Mouse (Mus musculus) MEL (cell line): ENCODE measurements around the gene Ociad2. TPM values are rescaled to one million over a fixed set of nuclear protein-coding genes. Genes with fewer than 3 reads are reported as not detected.

Source experiments
- DNase-seq: peaks from one replicate; pipeline ENCODE4 v3.0.0; 2011; ENCODE audit warnings: low read depth, low spot score
- H3K27ac ChIP-seq: 2 replicates; pipeline ENCODE4 v1.5.1; 2012; ENCODE audit warnings: low read depth, mild to moderate bottlenecking, control low read depth, low read length, moderate library complexity; ENCODE audit not compliant: control insufficient read depth
- H3K27me3 ChIP-seq, 2 experiments: fragments of 150-350 bp in 1 of 2; sonication (generic) in 1 of 2; 2 replicates each; pipeline ENCODE4 v1.6.1; 2012; ENCODE audit warnings: low read length in 2 of 2, mild to moderate bottlenecking in 2 of 2, improper control_type of control experiment in 1 of 2, moderate library complexity in 1 of 2; ENCODE audit not compliant: insufficient read depth in 2 of 2, control insufficient read depth in 1 of 2
- H3K36me3 ChIP-seq, 2 experiments: 2 replicates each; pipeline ENCODE4 v1.6.1; 2012 to 2014; ENCODE audit warnings: low read length in 2 of 2, improper control_type of control experiment in 1 of 2, inconsistent platforms in 1 of 2, mild to moderate bottlenecking in 1 of 2; ENCODE audit not compliant: insufficient read depth in 2 of 2, control insufficient read depth in 1 of 2
- H3K4me1 ChIP-seq, 2 experiments: fragments of 150-350 bp in 1 of 2; sonication (generic) in 1 of 2; 2 replicates each; pipeline ENCODE4 v1.6.1; 2012; ENCODE audit warnings: low read length in 2 of 2, improper control_type of control experiment in 1 of 2, mild to moderate bottlenecking in 1 of 2; ENCODE audit not compliant: insufficient read depth in 2 of 2, control insufficient read depth in 1 of 2
- H3K4me3 ChIP-seq, 2 experiments: fragments of 150-350 bp in 1 of 2; sonication (generic) in 1 of 2; 2 replicates each; pipeline ENCODE4 v1.5.1; 2012; ENCODE audit warnings: low read depth in 2 of 2, low read length in 2 of 2, mild to moderate bottlenecking in 2 of 2, moderate library complexity in 2 of 2, control low read depth in 1 of 2, improper control_type of control experiment in 1 of 2; ENCODE audit not compliant: control insufficient read depth in 1 of 2, insufficient read depth in 1 of 2
- H3K79me2 ChIP-seq: 2 replicates; pipeline ENCODE4 v1.6.1; 2012; ENCODE audit warnings: mild to moderate bottlenecking, low read length, moderate library complexity; ENCODE audit not compliant: control insufficient read depth, poor library complexity, insufficient read depth
- H3K9ac ChIP-seq: 2 replicates; pipeline ENCODE4 v1.6.1; 2012; ENCODE audit warnings: low read depth, mild to moderate bottlenecking, control low read depth, low read length, moderate library complexity; ENCODE audit not compliant: control insufficient read depth, poor library complexity, severe bottlenecking
- H3K9me3 ChIP-seq: fragments of 150-350 bp; sonication (generic); replicated peaks from 2 replicates; pipeline ENCODE4 v1.6.1; 2012; ENCODE audit warnings: mild to moderate bottlenecking, low read length, improper control_type of control experiment, moderate library complexity; ENCODE audit not compliant: insufficient read depth
- BHLHE40 ChIP-seq: IDR thresholded peaks from 2 replicates; pipeline ENCODE4 v1.6.1; 2012; ENCODE audit warnings: low read depth, mild to moderate bottlenecking, inconsistent platforms, low read length, improper control_type of control experiment, borderline replicate concordance
- CTCF ChIP-seq, 3 experiments: IDR thresholded peaks in 2 of 3; conservative IDR thresholded peaks in 1 of 3; 2 replicates each; pipeline ENCODE4 v1.5.1; 2011 to 2012; ENCODE audit warnings: low read length in 3 of 3, low read depth in 2 of 3, mild to moderate bottlenecking in 2 of 3, improper control_type of control experiment in 1 of 3, inconsistent platforms in 1 of 3, mixed read lengths in 1 of 3, moderate library complexity in 1 of 3; ENCODE audit not compliant: control insufficient read depth in 1 of 3, insufficient read depth in 1 of 3, poor library complexity in 1 of 3, severe bottlenecking in 1 of 3
- E2F4 ChIP-seq: IDR thresholded peaks from 2 replicates; pipeline ENCODE4 v1.6.1; 2011; ENCODE audit warnings: low read depth, low read length, improper control_type of control experiment, borderline replicate concordance
- EP300 ChIP-seq, 2 experiments: IDR thresholded peaks; 2 replicates each; pipeline ENCODE4 v1.6.1; 2011; ENCODE audit warnings: improper control_type of control experiment in 2 of 2, low read length in 2 of 2, low read depth in 1 of 2, mild to moderate bottlenecking in 1 of 2
- ETS1 ChIP-seq: IDR thresholded peaks from 2 replicates; pipeline ENCODE4 v1.6.1; 2012; ENCODE audit warnings: low read depth, mild to moderate bottlenecking, inconsistent platforms, low read length, improper control_type of control experiment, moderate library complexity
- GATA1 ChIP-seq: IDR thresholded peaks from 2 replicates; pipeline ENCODE4 v1.6.1; 2011; ENCODE audit warnings: low read depth, low read length, improper control_type of control experiment
- JUND ChIP-seq: IDR thresholded peaks from 2 replicates; pipeline ENCODE4 v1.6.1; 2011; ENCODE audit warnings: low read depth, mild to moderate bottlenecking, improper control_type of control experiment, low read length
- KAT2A ChIP-seq: conservative IDR thresholded peaks from 2 replicates; pipeline ENCODE4 v1.6.1; 2012; ENCODE audit warnings: low read depth, low read length, improper control_type of control experiment, inconsistent platforms
- MAFK ChIP-seq: IDR thresholded peaks from 2 replicates; pipeline ENCODE4 v1.6.1; 2011; ENCODE audit warnings: low read depth, mild to moderate bottlenecking, low read length, improper control_type of control experiment, borderline replicate concordance
- MAZ ChIP-seq: IDR thresholded peaks from 2 replicates; pipeline ENCODE4 v1.6.1; 2012; ENCODE audit warnings: low read depth, mild to moderate bottlenecking, inconsistent platforms, low read length, improper control_type of control experiment
- MEF2A ChIP-seq: IDR thresholded peaks from 2 replicates; pipeline ENCODE4 v1.6.1; 2014; ENCODE audit warnings: low read depth, mild to moderate bottlenecking, inconsistent platforms, low read length, improper control_type of control experiment; ENCODE audit not compliant: poor library complexity, insufficient replicate concordance, severe bottlenecking; ENCODE audit errors: extremely low read depth
- MXI1 ChIP-seq: IDR thresholded peaks from 2 replicates; pipeline ENCODE4 v1.6.1; 2011; ENCODE audit warnings: mild to moderate bottlenecking, low read depth, low read length, improper control_type of control experiment
- MYC ChIP-seq: IDR thresholded peaks from 2 replicates; pipeline ENCODE4 v1.6.1; 2011; ENCODE audit warnings: low read depth, mild to moderate bottlenecking, low read length, improper control_type of control experiment, moderate library complexity
- NELFE ChIP-seq: IDR thresholded peaks from 2 replicates; pipeline ENCODE4 v1.6.1; 2011; ENCODE audit warnings: low read depth, low read length, improper control_type of control experiment
- POLR2AphosphoS2 ChIP-seq: IDR thresholded peaks from 2 replicates; pipeline ENCODE4 v1.6.1; 2011; ENCODE audit warnings: low read length, improper control_type of control experiment
- RCOR1 ChIP-seq: IDR thresholded peaks from 2 replicates; pipeline ENCODE4 v1.6.1; 2012; ENCODE audit warnings: low read depth, mild to moderate bottlenecking, inconsistent platforms, low read length, improper control_type of control experiment
- SIN3A ChIP-seq: IDR thresholded peaks from 2 replicates; pipeline ENCODE4 v1.6.1; 2012; ENCODE audit warnings: low read length, improper control_type of control experiment, inconsistent platforms
- SMC3 ChIP-seq: IDR thresholded peaks from 2 replicates; pipeline ENCODE4 v1.6.1; 2011; ENCODE audit warnings: low read depth, low read length, improper control_type of control experiment
- TAL1 ChIP-seq: IDR thresholded peaks from 2 replicates; pipeline ENCODE4 v1.6.1; 2012; ENCODE audit warnings: mild to moderate bottlenecking, inconsistent platforms, low read length, moderate library complexity, mixed read lengths
- TCF12 ChIP-seq: IDR thresholded peaks from 2 replicates; pipeline ENCODE4 v1.6.1; 2014; ENCODE audit warnings: low read depth, mild to moderate bottlenecking, inconsistent platforms, low read length, improper control_type of control experiment, moderate library complexity
- UBTF ChIP-seq: IDR thresholded peaks from 2 replicates; pipeline ENCODE4 v1.6.1; 2012; ENCODE audit warnings: low read depth, mild to moderate bottlenecking, inconsistent platforms, low read length, improper control_type of control experiment, moderate library complexity, borderline replicate concordance; ENCODE audit not compliant: insufficient read depth
- USF1 ChIP-seq: IDR thresholded peaks from 2 replicates; pipeline ENCODE4 v1.6.1; 2014; ENCODE audit warnings: low read depth, mild to moderate bottlenecking, inconsistent platforms, low read length, improper control_type of control experiment, moderate library complexity
- USF2 ChIP-seq, 2 experiments: IDR thresholded peaks; 2 replicates each; pipeline ENCODE4 v1.6.1; 2011 to 2012; ENCODE audit warnings: improper control_type of control experiment in 2 of 2, low read length in 2 of 2, borderline replicate concordance in 1 of 2, inconsistent platforms in 1 of 2, low read depth in 1 of 2, mild to moderate bottlenecking in 1 of 2; ENCODE audit not compliant: insufficient read depth in 1 of 2
- ZKSCAN1 ChIP-seq: IDR thresholded peaks from 2 replicates; pipeline ENCODE4 v1.6.1; 2012; ENCODE audit warnings: low read depth, mild to moderate bottlenecking, inconsistent platforms, low read length, improper control_type of control experiment, moderate library complexity
- ZNF384 ChIP-seq: IDR thresholded peaks from 2 replicates; pipeline ENCODE4 v1.6.1; 2012; ENCODE audit warnings: low read depth, mild to moderate bottlenecking, inconsistent platforms, low read length, improper control_type of control experiment
- polyA plus RNA-seq, 2 experiments: library from polyadenylated mRNA; stranded (reverse) in 1 of 2; unstranded in 1 of 2; fragments of >175 nt in 1 of 2; fragments of >200 nt in 1 of 2; gene quantifications; 2 replicates each; pipeline versions ENCODE4 v1.2.1 to v1.2.4; 2012; ENCODE audit warnings: low replicate concordance in 2 of 2, low read depth in 1 of 2; ENCODE audit not compliant: insufficient read length in 2 of 2, insufficient read depth in 1 of 2, missing spikeins in 1 of 2
- total RNA-seq: library from RNA; depleted of rRNA; stranded (reverse); fragments of 300-350 nt; gene quantifications from 2 replicates; pipeline ENCODE4 v1.2.3, GENCODE M21; 2012

Gene Ociad2
- total and polyA plus RNA-seq, 3 experiments, result 3.9 to 11.0 TPM; not detected in 1

DNA sequence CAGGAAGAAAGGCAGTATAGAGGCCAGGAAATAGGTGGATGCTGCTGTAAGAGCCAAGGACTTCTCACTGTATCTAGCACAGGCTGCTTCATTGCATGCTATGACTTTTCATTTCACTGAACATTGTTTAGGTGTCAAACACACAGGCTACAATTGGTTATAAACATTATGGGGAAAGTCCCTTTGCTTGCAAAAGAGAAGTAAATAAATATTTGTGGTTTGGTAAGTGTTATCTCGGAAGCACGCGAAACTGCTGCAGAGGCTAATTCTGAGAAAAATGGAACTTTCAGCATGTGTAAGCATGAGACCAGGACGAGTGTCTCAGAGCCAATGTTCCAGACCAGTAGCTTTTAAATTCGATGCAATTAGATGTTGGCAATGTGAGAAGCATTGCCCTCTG lies 54.2 kb downstream of the Ociad2 start:
- H3K4me3 ChIP-seq, result no peak overlapping the region
- DNase-seq, result peak; percentile 66
- no peaks in the 10 kb centered on the region for H3K27me3 ChIP-seq
- H3K9me3 ChIP-seq, result no peaks in the 10 kb centered on the region
- peaks cover 7 to 14% of the 10 kb centered on the region in 2 experiments for H3K4me1 ChIP-seq
- peak overlapping the region; percentile 45 for H3K27ac ChIP-seq
- H3K9ac ChIP-seq, result peak overlapping the region; percentile 40; the same call in 1 of the 2 replicates
- H3K79me2 ChIP-seq, result no peaks in the 10 kb centered on the region
- TF ChIP-seq ZKSCAN1 (no peak), MXI1 (peak; percentile 50), NELFE (no peak), KAT2A (no peak), ETS1 (peak; percentile 72; the same call in 1 of the 2 replicates), TAL1 (peak; percentile 38), USF2 (IDR thresholded peaks at IDR 0.05; ENCODE audit: borderline replicate concordance in 1 of 2, insufficient read depth in 1 of 2, low read depth in 1 of 2, low read length in 2 of 2) (no peak), E2F4 (no peak), POLR2AphosphoS2 (no peak), ZNF384 (no peak), EP300 (IDR thresholded peaks at IDR 0.05; ENCODE audit: low read depth in 1 of 2, low read length in 2 of 2) (peak; percentile 45 to 50; a peak in 2 of 4 replicates), JUND (0 out of 2 replicates have a peak, but pooled peaks have one; percentile 21), CTCF (IDR thresholded peaks at IDR 0.05 in 2 of 3, conservative IDR thresholded peaks at IDR 0.05 in 1 of 3; ENCODE audit: control insufficient read depth in 1 of 3, insufficient read depth in 1 of 3, low read depth in 2 of 3, low read length in 3 of 3, poor library complexity in 1 of 3, severe bottlenecking in 1 of 3) (no peak), UBTF (no peak), MEF2A (no peak), BHLHE40 (peak; percentile 44; the same call in 1 of the 2 replicates), MAZ (no peak), USF1 (no peak), MAFK (peak; percentile 18; the same call in 1 of the 2 replicates), RCOR1 (0 out of 2 replicates have a peak, but pooled peaks have one; percentile 36), SMC3 (no peak), MYC (peak; percentile 49), TCF12 (0 out of 2 replicates have a peak, but pooled peaks have one; percentile 8), SIN3A (peak; percentile 65), GATA1 (peak; percentile 68)
- peaks cover 0 to 17% of the 10 kb centered on the region in 2 experiments; a peak in 2 of 4 replicates for H3K36me3 ChIP-seq
